Mouse (Mus musculus): ENCODE data around the gene Dhrs4.

Dhrs4 gene

GRCm38 (mm10) chr14:55536116-55536745 lies 57.7 kb downstream of the Dhrs4 start:
- DNase-seq (ENCODE audit: low spot score): no peak
